Mouse (Mus musculus) adipocyte (in vitro differentiated cells): ENCODE measurements around the gene Sash1.

Experiments
- DNase-seq: peaks from one replicate; pipeline ENCODE4 v3.0.0-alpha.2; 2016; ENCODE audit warnings: low spot score

Gene Sash1

GRCm38 (mm10) chr10:8789096-8789495 is 96.8 kb downstream of the Sash1 start:
- DNase-seq, result no peak

DNA sequence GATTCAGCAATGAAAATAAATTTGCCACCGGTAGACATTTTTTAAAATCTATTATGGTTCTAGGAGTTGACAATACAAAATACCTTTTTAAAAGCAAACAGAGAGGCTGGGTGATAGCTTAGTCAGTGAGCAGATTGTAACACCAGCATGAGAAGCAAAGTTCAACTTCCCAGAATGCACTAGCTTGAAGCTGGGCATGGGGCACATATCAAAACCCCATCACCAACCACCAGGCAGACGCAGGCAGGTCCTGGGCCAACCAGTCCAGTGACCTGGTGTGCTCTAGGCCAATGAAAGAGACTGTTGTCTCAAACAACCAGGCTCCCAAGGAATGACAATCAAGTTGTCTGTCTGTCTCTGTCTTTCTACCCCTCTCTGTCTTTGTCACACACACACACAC is 98.6 kb downstream of the Sash1 start:
- DNase-seq, result no peak

GRCm38 (mm10) chr10:8785451-8786145 is 100.3 kb downstream of the Sash1 start:
- no peak for DNase-seq

DNA sequence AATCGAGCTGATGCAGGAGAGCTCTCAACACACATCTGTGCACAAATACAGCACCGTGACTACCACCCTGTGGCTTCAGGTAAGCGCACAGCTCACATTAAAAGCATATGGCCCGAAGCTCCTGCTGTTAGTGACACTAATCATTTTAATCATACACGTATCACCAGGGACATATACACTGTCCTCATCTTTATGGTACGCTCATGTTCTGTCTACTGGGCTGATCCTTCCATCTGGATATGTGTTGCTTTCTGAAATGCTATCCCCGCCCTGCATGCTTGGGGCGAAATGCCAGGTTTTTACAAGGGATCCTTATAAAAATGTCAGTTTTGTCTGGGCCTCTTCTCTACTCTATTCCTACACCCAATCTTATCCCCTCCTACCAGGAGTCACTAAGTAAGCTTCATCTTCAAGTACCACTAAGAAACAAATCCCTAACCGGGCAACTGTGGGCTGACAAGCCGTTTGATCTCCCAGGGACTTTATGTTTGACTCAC is 103.9 kb downstream of the Sash1 start:
- DNase-seq, result no peak

GRCm38 (mm10) chr10:8779842-8780241 is 106.0 kb downstream of the Sash1 start:
- no peak for DNase-seq

DNA sequence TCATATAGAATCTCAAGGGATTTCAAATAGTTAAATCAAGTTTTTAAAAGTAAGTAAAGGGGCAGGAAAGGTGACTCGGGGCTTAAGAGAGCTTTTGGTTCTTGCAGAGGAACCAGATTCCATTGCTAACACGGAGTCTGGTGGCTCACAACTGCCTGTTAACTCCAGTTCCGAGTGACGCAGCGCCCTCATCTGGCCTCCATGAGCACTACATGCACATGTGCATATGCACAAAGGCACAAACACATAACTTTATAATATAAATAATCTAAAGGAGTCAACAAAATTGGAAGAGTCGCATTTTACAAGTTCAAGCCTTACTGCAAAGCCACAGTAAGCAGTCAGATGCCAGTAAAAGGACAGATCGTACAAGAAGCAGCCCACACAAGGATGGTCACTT is 107.0 kb downstream of the Sash1 start:
- DNase-seq, result no peak

GRCm38 (mm10) chr10:8777552-8778253 is 108.2 kb downstream of the Sash1 start:
- no peak for DNase-seq

DNA sequence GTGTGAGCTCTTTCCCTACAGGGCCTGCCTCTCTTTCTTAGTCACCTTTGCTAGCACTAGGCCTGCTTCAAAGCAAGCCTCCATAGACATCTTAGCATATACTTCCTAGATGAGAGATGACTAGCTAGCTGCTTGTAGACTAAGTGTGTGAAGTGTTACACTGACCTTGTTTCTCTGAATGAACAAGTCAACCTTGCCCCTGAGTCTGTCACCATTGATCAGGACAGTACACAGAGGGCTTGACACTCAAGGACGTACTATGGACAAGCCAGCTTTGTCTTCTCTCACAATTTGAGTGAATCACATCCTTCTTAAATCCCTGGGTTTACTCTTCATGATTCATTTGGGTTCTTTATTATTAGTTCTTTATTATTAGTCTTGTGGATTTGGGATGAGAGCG is 109.1 kb downstream of the Sash1 start:
- no peak for DNase-seq

DNA sequence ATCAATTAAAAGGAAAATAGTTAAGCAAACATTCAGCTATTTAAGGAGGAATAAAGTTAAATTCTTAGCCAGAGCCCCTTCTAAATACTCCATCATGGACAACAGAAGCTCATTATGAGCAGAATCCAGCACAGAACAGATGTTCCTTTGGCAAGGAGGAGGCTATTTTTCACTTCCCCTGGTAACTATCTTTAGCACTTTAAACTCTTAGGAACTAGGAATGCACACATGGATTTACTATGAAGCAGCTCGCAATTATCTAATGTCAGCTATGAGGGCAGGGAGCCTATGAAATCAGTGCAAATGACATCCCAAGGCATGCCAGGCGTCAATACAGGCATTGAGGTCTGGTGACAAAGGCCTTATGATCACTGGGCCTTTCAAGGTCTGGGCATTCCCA is 110.1 kb downstream of the Sash1 start:
- DNase-seq, result no peak

GRCm38 (mm10) chr10:8772464-8773209 is 113.2 kb downstream of the Sash1 start:
- peak; percentile 98 for DNase-seq

DNA sequence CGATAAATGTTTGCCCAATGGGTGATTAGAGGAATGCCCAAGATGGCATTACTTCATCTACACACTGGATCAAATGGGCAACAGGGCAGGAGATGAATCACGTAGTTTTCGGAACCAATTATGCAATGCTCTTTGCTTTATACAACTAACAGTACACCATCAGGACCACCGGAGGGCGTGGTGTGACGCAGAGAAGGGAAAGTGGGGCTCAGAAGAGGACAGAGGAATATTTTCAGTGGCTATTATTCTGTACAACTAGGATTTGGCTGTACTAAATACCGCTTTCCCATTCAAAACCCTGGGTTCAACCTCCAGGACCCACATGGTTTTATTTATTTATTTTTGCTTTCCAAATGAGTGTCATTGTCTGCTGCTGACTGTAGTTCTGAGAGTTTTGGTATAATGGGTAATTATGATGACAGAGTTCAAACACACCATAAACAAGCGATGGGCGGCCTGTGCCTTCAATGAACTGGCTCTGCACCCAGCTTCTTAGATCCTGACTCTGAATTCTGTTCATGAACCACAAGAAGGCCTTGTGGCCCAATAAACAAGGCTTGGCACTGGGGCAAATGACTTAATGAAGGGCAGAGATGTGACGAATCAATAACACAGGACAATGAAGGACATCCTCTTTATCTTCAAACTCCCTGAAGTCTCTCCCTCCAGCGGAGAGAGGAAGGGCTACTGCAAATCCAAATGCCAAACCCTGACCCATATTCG is 114.8 kb downstream of the Sash1 start:
- DNase-seq, result peak; percentile 44

DNA sequence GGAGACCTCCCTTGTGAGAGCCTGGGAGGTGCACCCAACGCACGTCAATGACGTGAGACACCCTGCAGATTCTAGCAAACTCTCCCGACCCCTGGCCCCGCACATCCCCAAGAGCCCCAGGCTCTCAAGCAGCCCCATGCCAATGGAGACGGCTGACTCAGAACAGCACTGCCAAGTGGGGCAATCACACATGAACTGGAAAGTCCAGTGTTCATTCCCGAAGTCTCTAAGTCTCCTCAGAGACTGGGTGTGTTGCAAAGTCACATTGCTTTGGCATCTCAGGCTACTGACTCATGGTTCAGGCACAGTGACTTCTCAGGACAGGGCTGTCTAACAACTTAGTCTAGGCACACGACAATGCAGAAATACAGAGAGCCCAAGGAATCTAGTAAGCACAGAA is 117.2 kb downstream of the Sash1 start:
- peak; percentile 89 for DNase-seq

DNA sequence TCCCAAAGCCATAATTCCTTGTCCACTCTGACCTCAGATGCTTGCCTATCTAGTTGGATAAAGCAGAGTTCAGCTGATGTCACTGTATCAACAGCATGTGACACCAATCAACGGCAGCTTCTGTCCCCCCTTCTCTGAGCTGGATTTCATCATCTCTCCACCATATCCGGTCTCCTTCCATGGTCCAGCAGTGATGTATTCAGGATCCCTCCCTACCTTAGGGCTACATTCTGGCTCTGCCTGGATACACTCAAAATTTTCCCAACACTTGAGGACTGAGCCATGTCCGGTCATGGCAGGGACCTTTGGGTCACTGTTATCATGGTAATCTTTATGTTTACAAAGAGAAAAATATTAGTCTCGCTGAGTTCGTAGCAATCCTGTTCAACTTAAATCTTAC is 118.5 kb downstream of the Sash1 start:
- no peak for DNase-seq

DNA sequence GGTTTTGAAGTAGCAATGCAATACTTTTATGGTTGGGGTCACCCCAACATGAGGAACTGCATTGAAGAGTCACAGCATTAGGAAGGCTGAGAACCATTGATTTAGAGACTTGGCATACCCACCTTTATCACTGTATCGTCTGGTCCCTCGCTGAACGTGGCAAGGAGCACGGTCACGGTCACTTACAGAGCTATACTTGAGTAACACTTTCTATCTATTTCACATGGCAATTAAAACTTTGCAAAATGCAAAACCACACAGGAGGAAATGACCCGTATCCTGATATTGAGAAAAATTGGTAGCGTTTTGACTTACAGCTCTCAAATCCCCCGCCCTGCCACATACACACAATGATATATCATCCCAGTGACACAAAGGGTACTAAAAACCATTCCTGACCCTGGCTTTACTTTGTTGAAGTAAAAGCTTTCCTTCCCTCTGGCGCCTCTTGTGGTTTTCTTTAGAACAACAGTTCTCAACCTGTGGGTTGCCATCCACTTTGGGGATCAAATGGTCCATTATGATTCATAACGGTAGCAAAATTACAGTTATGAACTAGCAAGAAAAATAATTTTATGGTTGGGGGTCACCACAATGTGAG is 119.8 kb downstream of the Sash1 start:
- DNase-seq, result peak; percentile 57

DNA sequence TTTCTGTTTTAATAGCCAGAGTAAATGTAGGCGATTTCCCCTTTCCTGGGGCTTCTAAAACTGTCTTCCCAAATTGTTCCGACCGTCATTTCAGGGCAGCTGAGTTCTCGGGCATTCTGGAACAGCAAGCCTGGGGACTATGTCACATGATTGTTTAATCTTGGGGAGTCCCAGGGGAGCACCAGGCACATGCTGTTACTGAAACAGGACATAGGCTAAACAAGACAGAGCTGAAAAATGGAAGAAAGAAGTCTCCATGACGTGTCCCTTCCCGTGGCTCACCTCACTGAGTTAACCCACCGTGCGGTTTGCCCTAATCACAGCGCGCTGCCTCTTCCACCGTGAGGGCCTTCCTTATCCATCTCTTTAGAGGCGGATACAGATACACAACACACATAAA is 123.1 kb downstream of the Sash1 start:
- peak; percentile 82 for DNase-seq

DNA sequence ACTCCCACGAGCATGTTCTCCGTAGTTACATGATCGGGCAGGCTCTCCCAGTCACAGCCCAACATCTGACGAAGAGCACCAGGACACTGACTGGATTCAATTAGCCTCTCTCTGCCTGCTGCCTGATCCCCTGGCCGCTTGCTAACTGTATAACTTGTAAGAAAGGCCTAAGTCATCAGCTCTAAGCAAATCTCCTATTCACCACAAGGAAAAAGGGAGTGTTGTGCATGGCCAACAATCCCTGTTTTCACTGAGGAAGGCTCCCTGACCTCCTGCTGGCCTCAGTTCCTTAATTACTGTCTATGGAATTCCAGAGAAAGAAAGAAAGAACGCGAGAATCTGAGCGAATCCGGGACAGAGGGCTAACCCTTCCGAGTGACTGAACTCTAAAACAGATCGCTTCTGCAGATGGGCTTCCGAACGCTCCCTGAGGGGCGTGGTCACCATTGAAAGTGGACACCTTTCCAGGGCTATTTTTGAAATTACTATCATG is 123.6 kb downstream of the Sash1 start:
- DNase-seq, result peak; percentile 86

- peak; percentile 38 for DNase-seq
These were observed 124.2 kb downstream of the Sash1 start for GRCm38 (mm10) chr10:8761656-8762055.

- peak; percentile 76 for DNase-seq
These were observed 125.3 kb downstream of the Sash1 start for GRCm38 (mm10) chr10:8760598-8760997.

DNA sequence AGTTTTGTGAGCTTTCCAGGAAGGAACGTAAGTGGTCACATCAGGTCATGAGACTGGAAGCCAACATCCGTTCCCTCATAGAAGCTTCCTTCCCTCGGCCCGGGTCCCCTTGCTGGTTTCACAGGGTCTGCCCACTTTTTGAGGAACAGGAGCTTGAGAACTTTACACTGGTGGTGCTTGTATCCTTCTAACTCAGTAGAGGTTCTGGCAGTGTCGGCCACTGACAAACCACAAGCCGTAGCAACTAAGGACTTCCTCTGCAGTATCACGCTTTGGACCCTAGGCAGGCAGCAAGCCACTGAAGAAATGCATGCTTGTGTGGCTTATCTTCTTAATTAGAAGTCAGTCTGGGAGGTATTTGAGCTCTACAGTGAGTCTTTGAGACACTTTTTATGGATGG is 126.6 kb downstream of the Sash1 start:
- DNase-seq, result no peak

DNA sequence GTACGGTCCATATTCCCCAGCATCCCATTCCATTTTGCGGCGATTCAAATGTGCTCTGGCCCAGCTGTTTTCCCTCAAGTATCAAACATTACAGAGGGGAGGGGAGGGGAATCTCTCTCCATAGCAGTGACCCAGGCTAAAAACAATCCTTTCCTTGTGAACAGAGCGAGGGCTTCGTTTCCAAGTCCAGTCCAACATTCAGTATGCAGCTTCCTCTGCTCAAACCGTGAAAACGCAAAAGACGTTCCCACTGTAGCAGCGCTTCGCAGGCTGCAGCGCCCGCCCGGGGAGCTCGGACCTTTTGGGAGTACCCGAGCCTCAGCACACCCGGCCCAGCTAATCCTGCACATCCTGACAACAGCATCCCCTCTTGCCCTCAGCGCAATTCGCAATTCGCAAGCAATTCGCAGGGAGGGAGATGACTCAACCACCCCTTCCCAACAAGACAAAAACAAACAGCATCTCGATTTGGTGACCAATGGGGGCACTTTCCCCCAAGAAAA is 128.4 kb downstream of the Sash1 start:
- no peak for DNase-seq

- DNase-seq, result no peak
These were observed 129.1 kb downstream of the Sash1 start for GRCm38 (mm10) chr10:8756604-8757354.
